Mouse (Mus musculus) ES-Bruce4 (cell line): ENCODE results near the gene Rbfox3. TPM values are rescaled to one million over a fixed set of nuclear protein-coding genes. Genes with fewer than 3 reads are reported as not detected.

Source experiments
- H3K27ac ChIP-seq: 2 replicates; pipeline ENCODE4 v1.5.1; 2012; ENCODE audit warnings: low read length, inconsistent platforms; ENCODE audit not compliant: insufficient read depth
- H3K27me3 ChIP-seq: 2 replicates; pipeline ENCODE4 v1.6.1; 2012; ENCODE audit warnings: mild to moderate bottlenecking, low read length, inconsistent platforms; ENCODE audit not compliant: control insufficient read depth, poor library complexity, insufficient read depth, severe bottlenecking
- H3K36me3 ChIP-seq: 2 replicates; pipeline ENCODE4 v1.6.1; 2012; ENCODE audit warnings: inconsistent platforms, mild to moderate bottlenecking, low read length, moderate library complexity; ENCODE audit not compliant: control insufficient read depth, poor library complexity, insufficient read depth, severe bottlenecking
- H3K4me1 ChIP-seq: one replicate; pipeline ENCODE4 v1.8.1; 2011; ENCODE audit warnings: low read length; ENCODE audit not compliant: control insufficient read depth, insufficient read depth
- H3K4me3 ChIP-seq: 2 replicates; pipeline ENCODE4 v1.5.1; 2011; ENCODE audit warnings: low read depth, mild to moderate bottlenecking, low read length
- H3K9ac ChIP-seq: 2 replicates; pipeline ENCODE4 v1.6.1; 2012; ENCODE audit warnings: low read depth, mild to moderate bottlenecking, inconsistent platforms; ENCODE audit not compliant: poor library complexity, severe bottlenecking
- H3K9me3 ChIP-seq: replicated peaks from 2 replicates; pipeline ENCODE4 v1.6.1; 2012; ENCODE audit warnings: mild to moderate bottlenecking, low read length, inconsistent platforms; ENCODE audit not compliant: control insufficient read depth, poor library complexity, insufficient read depth, severe bottlenecking
- CTCF ChIP-seq: IDR thresholded peaks from one replicate; pipeline ENCODE4 v1.8.1; 2011; ENCODE audit warnings: low read depth, low read length
- EP300 ChIP-seq: IDR thresholded peaks from 2 replicates; pipeline ENCODE4 v1.6.1; 2011; ENCODE audit warnings: low read depth, low read length; ENCODE audit not compliant: insufficient read depth
- POLR2A ChIP-seq: IDR thresholded peaks from one replicate; pipeline ENCODE4 v1.8.1; 2011; ENCODE audit warnings: low read length; ENCODE audit not compliant: insufficient read depth
- polyA plus RNA-seq: library from polyadenylated mRNA; stranded (reverse); fragments of >200 nt; gene quantifications from 2 replicates; pipeline ENCODE4 v1.2.4, GENCODE M21; 2011; ENCODE audit warnings: low read depth; ENCODE audit not compliant: missing spikeins, insufficient read depth, insufficient read length

The Rbfox3 gene
- polyA plus RNA-seq, 1 experiment: 0.85 TPM

GRCm38 (mm10) chr11:118598726-118599125 is 312.7 kb downstream of the Rbfox3 start:
- no peak overlapping the region for H3K4me3 ChIP-seq
- no peaks in the 10 kb centered on the region for H3K9me3 ChIP-seq
- H3K27me3 ChIP-seq: no peaks in the 10 kb centered on the region
- no peaks in the 10 kb centered on the region for H3K36me3 ChIP-seq
- TF ChIP-seq EP300 (no peak), POLR2A (no peak), CTCF (no peak)
- no peaks in the 10 kb centered on the region for H3K4me1 ChIP-seq
- no peak overlapping the region for H3K9ac ChIP-seq
- no peak overlapping the region for H3K27ac ChIP-seq

DNA sequence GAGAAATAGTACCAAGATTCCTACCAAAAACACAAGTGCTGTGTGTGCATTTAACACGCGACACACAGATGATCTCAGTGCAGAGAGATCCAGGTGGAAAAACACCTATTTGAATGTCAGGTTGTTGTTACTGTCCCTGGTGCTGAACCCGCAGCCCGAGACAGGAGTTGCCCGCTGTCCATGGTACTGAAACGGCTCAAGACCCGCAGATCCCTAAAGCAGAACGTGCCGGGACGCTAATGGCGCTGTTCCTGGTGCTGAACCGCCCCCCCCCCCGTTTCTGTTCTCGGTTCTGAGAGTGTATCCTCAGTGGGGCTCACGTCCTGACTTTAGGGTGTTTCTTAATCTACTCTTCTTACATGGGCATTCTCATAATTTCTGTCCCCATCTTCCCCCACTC is 326.6 kb downstream of the Rbfox3 start:
- Histone ChIP-seq H3K9me3 (no peaks in the 10 kb centered on the region), H3K9ac (no peak overlapping the region), H3K4me3 (no peak overlapping the region), H3K36me3 (no peaks in the 10 kb centered on the region), H3K27ac (no peak overlapping the region), H3K27me3 (no peaks in the 10 kb centered on the region), H3K4me1 (no peaks in the 10 kb centered on the region)
- TF ChIP-seq POLR2A (no peak), CTCF (peak; percentile 12), EP300 (peak; percentile 56; the same call in 1 of the 2 replicates)

DNA sequence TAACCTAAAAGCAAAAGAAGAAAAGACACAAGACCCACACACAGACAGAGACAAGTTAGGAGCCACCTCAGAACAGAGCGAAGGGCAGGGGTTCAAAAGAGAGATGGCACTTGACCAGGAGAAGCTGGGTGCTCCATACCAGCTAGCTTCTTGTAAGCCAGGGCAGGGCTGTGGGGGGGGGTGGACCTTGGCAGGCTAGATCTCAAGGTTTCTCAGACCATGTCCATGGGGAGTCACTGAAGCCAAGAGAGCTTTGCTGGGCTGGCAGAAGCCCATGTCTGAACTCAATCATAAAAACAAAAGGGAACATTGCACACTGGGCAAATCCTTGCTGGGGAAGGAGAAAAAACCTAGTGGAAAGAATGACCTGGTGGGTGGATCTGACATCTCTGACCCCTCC is 327.4 kb downstream of the Rbfox3 start:
- Histone ChIP-seq H3K36me3 (no peaks in the 10 kb centered on the region), H3K4me1 (no peaks in the 10 kb centered on the region), H3K4me3 (no peak overlapping the region), H3K9ac (no peak overlapping the region), H3K9me3 (no peaks in the 10 kb centered on the region), H3K27me3 (no peaks in the 10 kb centered on the region), H3K27ac (no peak overlapping the region)
- TF ChIP-seq POLR2A (no peak), CTCF (no peak), EP300 (no peak)

DNA sequence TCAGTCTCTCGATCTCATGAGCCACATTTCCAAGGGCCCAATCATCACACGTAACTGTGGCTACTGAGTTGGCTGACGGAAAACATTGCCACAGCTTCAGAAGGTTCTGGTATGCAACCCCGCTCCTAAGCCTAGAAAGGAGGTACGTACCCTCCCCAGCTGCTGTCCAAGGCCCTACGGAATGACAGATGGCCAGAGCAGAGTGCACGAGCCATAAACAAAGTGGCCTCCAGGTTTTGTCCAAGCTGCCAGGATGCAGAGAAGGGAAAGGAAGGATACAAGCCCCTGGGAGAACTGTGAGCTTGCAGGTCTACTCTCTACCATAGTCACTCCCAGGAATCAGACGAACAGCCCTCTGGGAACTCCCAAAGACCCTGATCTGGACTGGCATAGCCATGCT is 327.8 kb downstream of the Rbfox3 start:
- H3K4me1 ChIP-seq: no peaks in the 10 kb centered on the region
- TF ChIP-seq CTCF: no peak
- TF ChIP-seq EP300: no peak
- no peak for TF ChIP-seq POLR2A
- H3K27ac ChIP-seq: no peak overlapping the region
- H3K9me3 ChIP-seq: no peaks in the 10 kb centered on the region
- H3K4me3 ChIP-seq: no peak overlapping the region
- H3K27me3 ChIP-seq: no peaks in the 10 kb centered on the region
- H3K36me3 ChIP-seq: no peaks in the 10 kb centered on the region
- H3K9ac ChIP-seq: no peak overlapping the region

- Histone ChIP-seq H3K27ac (no peak overlapping the region), H3K27me3 (no peaks in the 10 kb centered on the region), H3K9ac (no peak overlapping the region), H3K4me3 (no peak overlapping the region), H3K36me3 (no peaks in the 10 kb centered on the region), H3K9me3 (no peaks in the 10 kb centered on the region), H3K4me1 (no peaks in the 10 kb centered on the region)
- no peak for TF ChIP-seq POLR2A
- TF ChIP-seq EP300: no peak
- no peak for TF ChIP-seq CTCF
These were observed 330.4 kb downstream of the Rbfox3 start for GRCm38 (mm10) chr11:118581019-118581418.

GRCm38 (mm10) chr11:118579622-118580021 is 331.8 kb downstream of the Rbfox3 start:
- H3K4me1 ChIP-seq: no peaks in the 10 kb centered on the region
- H3K9ac ChIP-seq: no peak overlapping the region
- TF ChIP-seq POLR2A (no peak), EP300 (no peak), CTCF (no peak)

More at GRCm38 (mm10) chr11:118579622-118580021, 331.8 kb downstream of the Rbfox3 start:
- Histone ChIP-seq H3K27ac (no peak overlapping the region), H3K36me3 (no peaks in the 10 kb centered on the region), H3K4me3 (no peak overlapping the region), H3K9me3 (no peaks in the 10 kb centered on the region), H3K27me3 (no peaks in the 10 kb centered on the region)
